31 mouse cellular contexts compared by ENCODE assay signal in the genomic region with DNA sequence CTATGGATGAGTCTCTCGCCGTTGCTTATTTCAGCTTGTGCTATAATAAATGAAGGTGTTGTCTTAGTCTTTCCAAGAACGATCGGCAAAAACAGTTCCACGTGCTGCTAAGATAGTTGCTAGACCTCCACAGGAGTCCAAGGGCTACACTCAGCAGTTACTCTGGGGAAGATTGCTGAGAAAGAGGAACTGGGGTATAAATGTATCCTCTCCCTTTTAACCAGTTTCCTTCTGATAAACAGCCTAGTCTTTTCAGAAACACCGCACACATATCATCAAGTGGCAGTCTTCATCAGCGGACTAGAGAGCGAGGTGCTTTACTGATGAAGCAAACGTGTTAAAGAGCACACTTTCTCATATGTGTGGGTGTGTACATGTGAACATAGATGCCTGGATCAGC. TPM values are rescaled to one million over a fixed set of nuclear protein-coding genes. Genes with fewer than 3 reads are reported as not detected.
DNase-seq lines count a peak whose midpoint lies in the region; ATAC-seq and TF ChIP-seq lines count a peak whose summit lies in the region.
"Had no signal": no experiment of that assay in that cellular context is flagged by ENCODE, and none has a peak within 500 bp of the region (broad histone marks: within the 10 kb centered on the region; RNA-seq: fewer than 3 reads in every experiment).

No protein-coding gene starts in this region.

- peaks cover 91% of the 10 kb centered on the region for H3K36me3 ChIP-seq in megakaryocyte, embryonic 14.5 days (replicated peaks; ENCODE audit: low read length)
- H3K36me3 ChIP-seq in liver, embryonic 12.5 days, result peaks cover 63% of the 10 kb centered on the region
- H3K36me3 ChIP-seq in forebrain, postnatal 0 days (ENCODE audit: insufficient read depth), result peaks cover 36% of the 10 kb centered on the region

- no peak overlapping the region for H3K9ac ChIP-seq in liver, embryonic 12.5 days
- H3K9ac ChIP-seq in forebrain, postnatal 0 days, result no peak overlapping the region
- H3K9ac ChIP-seq: embryonic facial prominence, embryonic 13.5 days; forebrain, embryonic 13.5 days; heart, embryonic 12.5 days; heart, embryonic 15.5 days; hindbrain, embryonic 14.5 days had no signal

- peak overlapping the region; percentile 82 for H3K4me3 ChIP-seq in megakaryocyte, embryonic 14.5 days (replicated peaks)
- H3K4me3 ChIP-seq in liver, embryonic 12.5 days, result no peak overlapping the region
- H3K4me3 ChIP-seq in forebrain, postnatal 0 days (ENCODE audit: low read depth, low read length), result no peak overlapping the region
- H3K4me3 ChIP-seq: embryonic facial prominence, embryonic 10.5 days; embryonic facial prominence, embryonic 13.5 days; erythroblast, embryonic 14.5 days; forebrain, embryonic 13.5 days; gastrocnemius, adult 2 months; heart, embryonic 12.5 days; heart, embryonic 15.5 days had no signal

- no peak for ATAC-seq in megakaryocyte, adult 5-6 weeks (ENCODE audit: poor library complexity, severe bottlenecking)
- peak; percentile 93 for ATAC-seq in common myeloid progenitor, adult 5-6 weeks (replicated peaks; ENCODE audit: low read depth, poor library complexity, severe bottlenecking)
- peak; percentile 24; the same call in 1 of the 2 replicates for ATAC-seq in liver, embryonic 12.5 days
- peak; percentile 63 for ATAC-seq in megakaryocyte-erythroid progenitor cell, adult 5-6 weeks (replicated peaks; ENCODE audit: low FRiP score, low TSS enrichment, poor library complexity, severe bottlenecking)
- no peak for ATAC-seq in forebrain, postnatal 0 days
- ATAC-seq: forebrain, embryonic 13.5 days; forebrain, embryonic 16.5 days; hindbrain, postnatal 0 days; inflammation-experienced regulatory T-cells, adult 6 months; Patski had no signal

- H3K27me3 ChIP-seq in megakaryocyte, embryonic 14.5 days (replicated peaks), result no peaks in the 10 kb centered on the region
- no peaks in the 10 kb centered on the region for H3K27me3 ChIP-seq in liver, embryonic 12.5 days (replicated peaks)
- no peaks in the 10 kb centered on the region for H3K27me3 ChIP-seq in forebrain, postnatal 0 days (ENCODE audit: insufficient read depth, low read length)
- H3K27me3 ChIP-seq: CH12.LX; embryonic facial prominence, embryonic 13.5 days; forebrain, embryonic 13.5 days; heart, embryonic 12.5 days; heart, embryonic 15.5 days; Patski had no signal

- 32% methylated on average over 9 of the region's 9 CpGs for WGBS in liver, embryonic 12.5 days (ENCODE audit: insufficient replicate concordance)
- 96% methylated on average over 9 of the region's 9 CpGs for WGBS in forebrain, postnatal 0 days

- no peak overlapping the region for H3K4me2 ChIP-seq in liver, embryonic 12.5 days
- H3K4me2 ChIP-seq in forebrain, postnatal 0 days (ENCODE audit: low read depth), result no peak overlapping the region
- H3K4me2 ChIP-seq: embryonic facial prominence, embryonic 13.5 days; forebrain, embryonic 13.5 days; heart, embryonic 12.5 days; heart, embryonic 15.5 days; hindbrain, embryonic 14.5 days had no signal

- H3K27ac ChIP-seq in liver, embryonic 12.5 days, result peak overlapping the region; percentile 47; the same call in 1 of the 2 replicates
- H3K27ac ChIP-seq in forebrain, postnatal 0 days (ENCODE audit: low read depth, low read length), result no peak overlapping the region
- H3K27ac ChIP-seq: embryonic facial prominence, embryonic 10.5 days; embryonic facial prominence, embryonic 13.5 days; forebrain, embryonic 13.5 days; gastrocnemius, adult 2 months; heart, embryonic 15.5 days; hindbrain, embryonic 14.5 days; hindbrain, postnatal 0 days had no signal

- no peaks in the 10 kb centered on the region for H3K9me3 ChIP-seq in megakaryocyte, embryonic 14.5 days
- H3K9me3 ChIP-seq in liver, embryonic 12.5 days (replicated peaks), result no peaks in the 10 kb centered on the region
- no peaks in the 10 kb centered on the region for H3K9me3 ChIP-seq in forebrain, postnatal 0 days (ENCODE audit: low read length)
- H3K9me3 ChIP-seq: embryonic facial prominence, embryonic 10.5 days; embryonic facial prominence, embryonic 13.5 days; forebrain, embryonic 13.5 days; heart, embryonic 12.5 days; heart, embryonic 15.5 days had no signal

- peaks cover 99% of the 10 kb centered on the region for H3K4me1 ChIP-seq in megakaryocyte, embryonic 14.5 days
- peaks cover 20% of the 10 kb centered on the region for H3K4me1 ChIP-seq in liver, embryonic 12.5 days
- no peaks in the 10 kb centered on the region for H3K4me1 ChIP-seq in forebrain, postnatal 0 days (ENCODE audit: insufficient read depth)
- H3K4me1 ChIP-seq: embryonic facial prominence, embryonic 10.5 days; heart, embryonic 12.5 days had no signal

- TF ChIP-seq CTCF in forebrain, postnatal 0 days (IDR thresholded peaks at IDR 0.05; ENCODE audit: low read depth), result no peak

- no peak for DNase-seq in kidney, adult 9 months
- DNase-seq in layer of hippocampus, postnatal 14 days (ENCODE audit: low spot score in 2 of 2), result no peak
- no peak for DNase-seq in forebrain, postnatal 0 days
- DNase-seq: adrenal gland, postnatal 10 days; adrenal gland, postnatal 36 days; B cell, adult 2 months; cerebellum, adult 18-20 months; cerebellum, adult 9-10 months; cerebellum, postnatal 14 days; gastrocnemius, adult 2 months; gastrocnemius, postnatal 14 days; heart, adult 18-20 months; heart, postnatal 10 days; heart, postnatal 36 days had no signal

RNA-seq across cellular contexts. Expression of a gene that starts 7.3 kb away (rescaled TPM):
- polyA plus RNA-seq in megakaryocyte, embryonic 14.5 days (2012; ENCODE audit: insufficient read depth, low replicate concordance), result 1.8 TPM in 1 of 2 replicates, not detected in the other
- 49.4 and 51.6 TPM in 2 replicates for total RNA-seq in megakaryocyte, adult 5-6 weeks (2015)
- 47.6 and 48.0 TPM in 2 replicates for total RNA-seq in megakaryocyte, adult 5-6 weeks (2017)
- 37.6 and 41.9 TPM in 2 replicates for total RNA-seq in common myeloid progenitor, adult 5-6 weeks (2017)
- 17.7 and 18.1 TPM in 2 replicates for polyA plus RNA-seq in liver, embryonic 12.5 days (2016; fragmentation: Nextera tagmentation; extraction: Ambion mirVana)
- total RNA-seq in megakaryocyte-erythroid progenitor cell, adult 5-6 weeks (2014; fragmentation: Nextera tagmentation), result 26.6 and 38.7 TPM in 2 replicates
- 24.3 and 35.7 TPM in 2 replicates for total RNA-seq in megakaryocyte-erythroid progenitor cell, adult 5-6 weeks (2017)
- total RNA-seq in layer of hippocampus, postnatal 14 days (2021), result 10 to 100 TPM; 26.4 to 29.6 TPM
- total RNA-seq in forebrain, postnatal 0 days (2014; rRNA removed), result 36.8 and 38.2 TPM in 2 replicates
- 21.1 and 32.9 TPM in 2 replicates for polyA plus RNA-seq in forebrain, postnatal 0 days (2015; fragmentation: Nextera tagmentation; extraction: Ambion mirVana)

RNA-seq across cellular contexts. Expression of a gene that starts 13.8 kb away (rescaled TPM):
- 4.8 and 8.7 TPM in 2 replicates for polyA plus RNA-seq in megakaryocyte, embryonic 14.5 days (2012; ENCODE audit: insufficient read depth, low replicate concordance)
- 24.7 and 31.9 TPM in 2 replicates for total RNA-seq in megakaryocyte, adult 5-6 weeks (2015)
- 34.9 and 35.8 TPM in 2 replicates for total RNA-seq in megakaryocyte, adult 5-6 weeks (2017)
- total RNA-seq in common myeloid progenitor, adult 5-6 weeks (2017), result 56.3 and 77.1 TPM in 2 replicates
- polyA plus RNA-seq in liver, embryonic 12.5 days (2016; fragmentation: Nextera tagmentation; extraction: Ambion mirVana), result 29.6 and 31.4 TPM in 2 replicates
- total RNA-seq in megakaryocyte-erythroid progenitor cell, adult 5-6 weeks (2014; fragmentation: Nextera tagmentation), result 23.3 and 40.6 TPM in 2 replicates
- total RNA-seq in megakaryocyte-erythroid progenitor cell, adult 5-6 weeks (2017), result 31.8 and 80.4 TPM in 2 replicates
- 10 to 100 TPM; 30.8 to 36.3 TPM for total RNA-seq in layer of hippocampus, postnatal 14 days (2021)
- total RNA-seq in forebrain, postnatal 0 days (2014; rRNA removed), result 86.1 and 101 TPM in 2 replicates
- polyA plus RNA-seq in forebrain, postnatal 0 days (2015; fragmentation: Nextera tagmentation; extraction: Ambion mirVana), result 77.3 and 85.9 TPM in 2 replicates

RNA-seq across cellular contexts. Expression of a gene that starts 52.6 kb away (rescaled TPM):
- polyA plus RNA-seq in megakaryocyte, embryonic 14.5 days (2012; ENCODE audit: insufficient read depth, low replicate concordance), result 22.1 and 77.4 TPM in 2 replicates
- total RNA-seq in megakaryocyte, adult 5-6 weeks (2015), result 21.7 and 26.3 TPM in 2 replicates
- total RNA-seq in megakaryocyte, adult 5-6 weeks (2017), result 11.3 and 18.9 TPM in 2 replicates
- 10.6 and 19.9 TPM in 2 replicates for total RNA-seq in common myeloid progenitor, adult 5-6 weeks (2017)
- 27.2 and 28.8 TPM in 2 replicates for polyA plus RNA-seq in liver, embryonic 12.5 days (2016; fragmentation: Nextera tagmentation; extraction: Ambion mirVana)
- total RNA-seq in megakaryocyte-erythroid progenitor cell, adult 5-6 weeks (2014; fragmentation: Nextera tagmentation), result 47.0 and 61.6 TPM in 2 replicates
- 11.5 and 21.2 TPM in 2 replicates for total RNA-seq in megakaryocyte-erythroid progenitor cell, adult 5-6 weeks (2017)
- total RNA-seq in layer of hippocampus, postnatal 14 days (2021), result 10 to 100 TPM; 26.4 to 27.2 TPM
- total RNA-seq in forebrain, postnatal 0 days (2014; rRNA removed), result 5.6 and 15.4 TPM in 2 replicates
- 5.6 and 5.8 TPM in 2 replicates for polyA plus RNA-seq in forebrain, postnatal 0 days (2015; fragmentation: Nextera tagmentation; extraction: Ambion mirVana)

Comparison
In these comparisons a context has a peak if more than half of its experiments do, and no peak if none do; other contexts are left out.
1. ATAC-seq: peak in common myeloid progenitor, adult 5-6 weeks (single experiment), liver, embryonic 12.5 days (single experiment) and megakaryocyte-erythroid progenitor cell, adult 5-6 weeks (single experiment); none in megakaryocyte, adult 5-6 weeks (single experiment) and forebrain, postnatal 0 days (single experiment).